Mouse (Mus musculus) embryonic facial prominence, embryonic 14.5 days (tissue): Measurements from ENCODE around the gene Pfdn2. TPM values are rescaled to one million over a fixed set of nuclear protein-coding genes. Genes with fewer than 3 reads are reported as not detected.
A peak's percentile ranks its signal among the peaks of the same experiment; 100 is the strongest.

Experiments used
- ATAC-seq: fragments of 200-750 bp; cut with Nextera tagmentation; 2 replicates; pipeline ENCODE4 v1.8.0; 2017; ENCODE audit warnings: low read depth, moderate number of reproducible peaks, moderate TSS enrichment
- DNase-seq: peaks from one replicate; pipeline ENCODE4 v3.0.0-alpha.2; 2015; ENCODE audit warnings: low spot score
- H3K27ac ChIP-seq: fragments of 300-500 bp; sonication (generic); replicated peaks from 2 replicates; pipeline ENCODE4 v1.5.1; 2014; ENCODE audit warnings: low read depth, mild to moderate bottlenecking, low read length, moderate library complexity
- H3K27me3 ChIP-seq: fragments of 300-500 bp; sonication (generic); replicated peaks from 2 replicates; pipeline ENCODE4 v1.6.1; 2014; ENCODE audit warnings: low read length; ENCODE audit not compliant: control insufficient read depth, insufficient read depth
- H3K36me3 ChIP-seq: fragments of 300-500 bp; sonication (generic); 2 replicates; pipeline ENCODE4 v1.6.1; 2014; ENCODE audit warnings: low read length, mixed read lengths; ENCODE audit not compliant: control insufficient read depth, insufficient read depth
- H3K4me1 ChIP-seq: fragments of 300-500 bp; sonication (generic); 2 replicates; pipeline ENCODE4 v1.6.1; 2014; ENCODE audit warnings: antibody characterized with exemption, low read length; ENCODE audit not compliant: control insufficient read depth, insufficient read depth
- H3K4me2 ChIP-seq: fragments of 300-500 bp; sonication (generic); 2 replicates; pipeline ENCODE4 v1.6.1; 2014; ENCODE audit warnings: low read depth, mild to moderate bottlenecking, low read length, moderate library complexity, mixed read lengths
- H3K4me3 ChIP-seq: fragments of 300-500 bp; sonication (generic); 2 replicates; pipeline ENCODE4 v1.5.1; 2014; ENCODE audit warnings: low read depth, mild to moderate bottlenecking, low read length
- H3K9ac ChIP-seq: fragments of 300-500 bp; sonication (generic); 2 replicates; pipeline ENCODE4 v1.6.1; 2014; ENCODE audit warnings: low read depth, mild to moderate bottlenecking, low read length, moderate library complexity, mixed read lengths
- H3K9me3 ChIP-seq: fragments of 300-500 bp; sonication (generic); 2 replicates; pipeline ENCODE4 v1.6.1; 2016; ENCODE audit warnings: low read length; ENCODE audit not compliant: control insufficient read depth
- WGBS: fragments of 180-500 bp; shearing (Covaris S2); extraction: QIAGEN DNeasy Blood & Tissue Kit; methylation state at CpG from one replicate; pipeline ENCODE4 v1.1.7; 2014; 5-methylcytosine and 5-hydroxymethylcytosine counted together
- polyA plus RNA-seq: library from polyadenylated mRNA; unstranded; fragments of >200 nt; fragmentation: Nextera tagmentation; extraction: Ambion mirVana; gene quantifications from 2 replicates; pipeline ENCODE4 v1.2.1, GENCODE M21; 2014

Gene Pfdn2
- polyA plus RNA-seq, 1 experiment from 2014 or later: 49.1 TPM

DNA sequence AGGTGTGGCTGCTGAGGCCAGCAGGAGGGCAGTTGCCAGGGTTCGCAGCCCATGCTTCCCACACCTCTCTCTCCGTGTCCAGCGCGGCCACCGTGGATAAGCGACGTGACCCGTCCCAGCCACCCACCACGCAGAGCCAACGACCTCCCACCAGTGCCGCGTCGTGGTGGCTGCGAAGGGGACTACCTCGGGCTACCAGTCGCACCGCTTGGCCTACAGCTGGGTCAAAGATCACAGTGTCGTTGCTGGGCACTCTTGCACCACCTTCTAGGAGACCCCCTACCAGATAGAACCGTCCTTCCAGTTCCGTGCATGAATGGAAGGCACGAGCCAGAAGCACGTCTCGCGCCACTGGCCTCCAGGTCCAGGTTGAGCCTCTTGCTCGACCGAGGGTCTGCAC is 14.8 kb downstream of the Pfdn2 start:
- ATAC-seq: peak; percentile 23
- H3K4me1 ChIP-seq: 0 out of 2 replicates have a peak, but pooled peaks cover 3% of the 10 kb centered on the region
- peak overlapping the region; percentile 64 for H3K4me2 ChIP-seq
- 10% methylated on average over 7 of the region's 26 CpGs for WGBS
- no peaks in the 10 kb centered on the region for H3K27me3 ChIP-seq
- peak overlapping the region; percentile 46 for H3K4me3 ChIP-seq
- 0 out of 2 replicates have a peak, but pooled peaks cover 3% of the 10 kb centered on the region for H3K9me3 ChIP-seq
- no peak for DNase-seq
- peak overlapping the region; percentile 61 for H3K9ac ChIP-seq
- H3K36me3 ChIP-seq: peaks cover 12% of the 10 kb centered on the region
- H3K27ac ChIP-seq: no peak overlapping the region

DNA sequence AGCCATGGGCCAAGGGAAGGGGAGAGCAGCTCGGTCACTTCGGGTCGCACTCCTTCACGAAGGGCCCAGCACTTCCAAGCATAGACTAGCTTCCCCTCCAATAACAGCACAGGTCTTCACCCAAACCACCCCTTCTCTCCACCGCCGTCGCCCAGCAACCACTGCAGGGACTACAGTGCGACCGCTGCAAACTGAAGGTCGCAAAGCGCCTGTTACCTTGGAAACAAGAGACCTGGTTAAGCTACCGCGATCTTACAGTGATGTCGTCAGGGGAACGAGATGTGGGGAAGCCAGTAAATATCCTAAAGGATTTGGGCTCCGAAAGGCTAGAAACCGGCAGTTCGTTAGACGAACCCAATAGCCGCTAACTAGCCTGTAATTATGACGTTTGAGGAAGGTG is 15.2 kb downstream of the Pfdn2 start, which contains the start of gene Klhdc9:
Gene Klhdc9, minus strand, starts transcription at position 143 of the 400 bp plus-strand sequence.
- Histone ChIP-seq H3K36me3 (peaks cover 12% of the 10 kb centered on the region), H3K27me3 (no peaks in the 10 kb centered on the region), H3K9me3 (0 out of 2 replicates have a peak, but pooled peaks cover 3% of the 10 kb centered on the region), H3K9ac (peak within 1 kb of the TSS; percentile 61), H3K27ac (no peak within 1 kb of the TSS; the same call in 1 of the 2 replicates), H3K4me3 (peak within 1 kb of the TSS; percentile 46), H3K4me1 (0 out of 2 replicates have a peak, but pooled peaks cover 3% of the 10 kb centered on the region), H3K4me2 (peak within 1 kb of the TSS; percentile 64)
- 1% methylated on average over 21 of the region's 21 CpGs for WGBS
- peak; percentile 97 for DNase-seq
- ATAC-seq: peak; percentile 97

DNA sequence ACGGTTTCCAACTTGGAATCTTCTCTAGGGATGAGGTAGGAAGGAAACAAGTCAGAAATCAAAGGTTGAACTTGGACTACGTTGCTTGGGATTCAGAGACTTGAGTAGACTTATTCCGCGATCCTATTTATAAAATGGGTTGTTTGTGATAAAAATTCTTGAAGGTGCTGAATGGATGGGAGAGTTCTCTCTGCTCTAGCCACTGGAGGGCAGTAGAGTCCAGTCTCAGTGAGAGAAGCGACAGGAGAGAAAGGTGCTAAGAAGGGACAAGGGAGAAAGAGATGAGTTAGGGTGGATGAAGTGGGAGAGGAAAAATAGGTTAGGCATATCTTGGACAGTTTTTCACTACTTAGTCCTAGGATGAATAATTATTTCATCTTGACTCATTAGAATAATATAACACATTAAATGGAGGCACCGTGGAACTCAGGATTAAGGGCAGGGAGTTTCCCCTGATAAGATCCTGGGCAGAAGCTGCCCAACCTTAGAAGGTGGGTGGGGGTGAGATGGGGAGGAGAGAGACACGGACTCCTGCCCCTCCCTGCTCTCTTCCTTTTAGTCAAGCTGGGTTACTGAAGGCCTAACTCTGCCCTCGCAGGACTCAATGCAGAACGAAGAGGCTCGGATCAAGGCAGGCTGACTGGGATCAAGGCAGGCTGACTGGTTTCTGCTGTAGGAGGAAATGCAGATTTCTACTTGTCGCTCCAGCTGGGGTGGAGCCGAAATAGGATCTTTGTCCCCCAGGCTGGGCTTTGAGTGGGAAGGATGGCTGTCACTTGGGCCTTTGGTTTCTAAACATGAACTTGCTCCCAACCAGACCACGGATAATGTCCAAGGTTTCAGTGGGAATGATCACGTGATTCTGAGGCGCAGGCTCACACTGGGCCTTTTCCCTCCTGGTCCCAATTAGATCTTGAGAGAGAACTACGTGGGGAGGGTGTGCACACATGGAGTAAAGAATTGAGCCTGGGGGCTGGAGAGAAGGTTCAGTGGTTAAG is 15.9 kb downstream of the Pfdn2 start:
- DNase-seq: peak; percentile 86
- H3K27me3 ChIP-seq: no peaks in the 10 kb centered on the region
- peak overlapping the region; percentile 61 for H3K9ac ChIP-seq
- WGBS: 22% methylated on average over 16 of the region's 16 CpGs
- peak overlapping the region; percentile 64 for H3K4me2 ChIP-seq
- peak; percentile 73 for ATAC-seq
- H3K4me1 ChIP-seq: 0 out of 2 replicates have a peak, but pooled peaks cover 3% of the 10 kb centered on the region
- H3K4me3 ChIP-seq: peak overlapping the region; percentile 46
- no peak overlapping the region; the same call in 1 of the 2 replicates for H3K27ac ChIP-seq
- H3K36me3 ChIP-seq: peaks cover 11% of the 10 kb centered on the region
- 0 out of 2 replicates have a peak, but pooled peaks cover 3% of the 10 kb centered on the region for H3K9me3 ChIP-seq

DNA sequence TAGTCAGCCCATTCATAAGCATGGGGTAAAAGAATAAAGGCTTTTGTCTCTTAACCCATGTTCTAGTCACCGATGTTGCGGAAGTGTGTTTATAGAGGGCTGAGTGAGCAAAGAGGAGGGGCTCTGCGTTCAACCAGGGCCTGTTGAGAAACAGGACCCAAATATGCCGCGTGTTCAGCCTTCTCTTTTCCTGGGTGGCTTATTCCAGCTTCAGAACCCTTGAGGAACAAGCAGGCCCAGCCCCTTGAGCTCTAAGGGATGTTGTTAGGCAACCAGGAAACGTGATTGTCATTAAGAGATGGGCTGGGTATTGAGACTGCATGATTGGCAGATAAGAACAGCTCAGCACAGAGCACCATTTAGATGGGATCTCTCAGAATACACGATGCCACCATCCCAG is 20.5 kb downstream of the Pfdn2 start:
- 61% methylated on average over 7 of the region's 7 CpGs for WGBS
- H3K9ac ChIP-seq: no peak overlapping the region

DNA sequence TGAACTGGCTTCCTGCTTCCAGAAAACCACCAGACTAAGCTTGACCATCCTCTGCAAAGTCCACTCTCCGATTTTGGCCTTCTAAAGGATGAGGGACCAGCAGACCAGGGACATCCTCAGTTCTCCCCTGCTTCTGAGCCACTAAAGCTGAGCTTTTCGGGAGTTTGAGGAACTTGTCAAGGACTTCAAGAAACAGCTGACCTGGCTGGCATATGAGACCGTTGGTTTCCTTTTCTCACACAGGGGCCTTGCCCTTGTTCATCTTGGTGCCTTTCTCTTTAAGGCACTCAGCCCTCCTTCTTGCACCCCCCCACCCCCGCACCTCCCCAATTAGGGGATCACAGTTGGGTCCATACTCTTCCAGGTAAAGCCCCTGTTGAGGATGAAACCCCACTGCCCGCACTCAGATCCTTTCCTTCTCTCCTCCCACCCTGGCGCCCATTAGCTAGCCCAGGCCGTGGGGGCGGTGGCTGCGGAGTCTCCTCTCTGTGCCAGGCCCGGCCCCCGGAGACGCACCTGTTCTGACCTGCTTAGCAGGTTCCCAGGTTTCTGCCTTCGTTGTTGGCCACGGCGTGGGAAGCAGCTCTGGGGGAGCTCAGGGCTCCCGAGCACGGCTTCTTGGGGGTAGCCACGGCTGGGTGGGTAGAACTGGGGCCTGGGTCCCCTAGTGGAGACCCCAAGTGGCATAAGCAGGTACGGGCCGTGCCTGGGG is 24.5 kb downstream of the Pfdn2 start, which contains the start of gene Nectin4:
Gene Nectin4, plus strand, starts transcription at position 255 of the 712 bp plus-strand sequence.
- Histone ChIP-seq H3K27ac (0 out of 2 replicates have a peak within 1 kb of the TSS, but pooled peaks have one; percentile 34), H3K9me3 (no peaks in the 10 kb centered on the region), H3K4me3 (peak within 1 kb of the TSS; percentile 16), H3K4me1 (peaks cover 13% of the 10 kb centered on the region), H3K27me3 (no peaks in the 10 kb centered on the region), H3K36me3 (no peaks in the 10 kb centered on the region), H3K9ac (peak within 1 kb of the TSS; percentile 46), H3K4me2 (peak within 1 kb of the TSS; percentile 31)
- WGBS: 27% methylated on average over 18 of the region's 20 CpGs
- ATAC-seq: peak; percentile 80
- DNase-seq: peak; percentile 80

More for the DNA sequence above, 20.5 kb downstream of the Pfdn2 start:
- no peak overlapping the region for H3K4me3 ChIP-seq
- no peak for DNase-seq
- H3K9me3 ChIP-seq: no peaks in the 10 kb centered on the region
- H3K4me1 ChIP-seq: no peaks in the 10 kb centered on the region
- no peaks in the 10 kb centered on the region for H3K27me3 ChIP-seq
- no peak for ATAC-seq
- H3K4me2 ChIP-seq: no peak overlapping the region
- H3K27ac ChIP-seq: no peak overlapping the region
- no peaks in the 10 kb centered on the region for H3K36me3 ChIP-seq

DNA sequence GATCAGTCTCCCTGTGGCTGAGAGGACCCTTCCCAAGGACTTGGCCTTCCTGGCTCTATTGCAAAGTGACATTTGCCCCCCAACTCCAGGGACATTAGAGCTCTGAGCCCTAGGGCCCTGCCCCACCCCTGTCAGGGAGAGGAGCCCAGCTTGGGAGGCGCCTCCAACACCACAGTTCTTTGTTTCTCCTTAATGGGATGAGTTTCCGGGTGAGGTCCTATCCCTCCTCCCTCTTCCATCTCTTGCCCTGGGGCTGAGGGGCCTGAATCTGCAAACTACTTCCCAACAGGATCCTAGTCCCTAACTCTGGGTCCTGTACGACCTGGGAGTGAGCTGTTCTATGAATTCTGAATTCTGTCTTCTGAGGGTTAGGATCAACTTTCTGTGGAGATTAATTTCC is 27.4 kb downstream of the Pfdn2 start:
- no peak for DNase-seq
- Histone ChIP-seq H3K36me3 (no peaks in the 10 kb centered on the region), H3K9me3 (no peaks in the 10 kb centered on the region), H3K9ac (no peak overlapping the region; the same call in 1 of the 2 replicates), H3K4me3 (peak overlapping the region; percentile 16; the same call in 1 of the 2 replicates), H3K27me3 (no peaks in the 10 kb centered on the region), H3K4me1 (peaks cover 13% of the 10 kb centered on the region), H3K27ac (no peak overlapping the region), H3K4me2 (0 out of 2 replicates have a peak overlapping the region, but pooled peaks have one; percentile 6)
- no peak for ATAC-seq
- WGBS: 29% methylated on average over 3 of the region's 3 CpGs

DNA sequence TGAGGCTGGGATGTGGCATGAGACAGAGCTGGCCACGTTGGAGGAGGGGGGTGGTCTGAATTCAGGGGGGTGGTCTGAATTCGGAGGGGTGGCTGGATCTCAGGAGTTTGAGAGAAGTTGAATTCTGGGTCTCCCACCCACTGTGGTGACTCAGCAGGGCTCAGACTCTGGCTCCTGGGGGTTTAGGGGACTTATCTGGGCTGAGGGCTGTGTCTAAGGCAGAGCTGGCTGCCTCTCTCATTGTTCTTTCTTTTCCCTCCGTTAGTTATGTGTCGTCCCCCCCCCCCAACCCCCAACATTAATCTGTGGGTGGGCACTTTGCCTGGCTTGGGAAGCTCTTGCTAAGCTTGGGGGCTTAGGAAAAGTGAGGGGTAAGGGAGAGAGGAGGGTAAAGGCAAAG is 28.5 kb downstream of the Pfdn2 start:
- WGBS: 2% methylated on average over 4 of the region's 4 CpGs
- Histone ChIP-seq H3K4me3 (no peak overlapping the region), H3K9me3 (no peaks in the 10 kb centered on the region), H3K4me1 (peaks cover 13% of the 10 kb centered on the region), H3K27me3 (no peaks in the 10 kb centered on the region), H3K9ac (0 out of 2 replicates have a peak overlapping the region, but pooled peaks have one; percentile 2), H3K4me2 (peak overlapping the region; percentile 31), H3K36me3 (no peaks in the 10 kb centered on the region), H3K27ac (peak overlapping the region; percentile 77)
- peak; percentile 70 for DNase-seq
- ATAC-seq: peak; percentile 37

DNA sequence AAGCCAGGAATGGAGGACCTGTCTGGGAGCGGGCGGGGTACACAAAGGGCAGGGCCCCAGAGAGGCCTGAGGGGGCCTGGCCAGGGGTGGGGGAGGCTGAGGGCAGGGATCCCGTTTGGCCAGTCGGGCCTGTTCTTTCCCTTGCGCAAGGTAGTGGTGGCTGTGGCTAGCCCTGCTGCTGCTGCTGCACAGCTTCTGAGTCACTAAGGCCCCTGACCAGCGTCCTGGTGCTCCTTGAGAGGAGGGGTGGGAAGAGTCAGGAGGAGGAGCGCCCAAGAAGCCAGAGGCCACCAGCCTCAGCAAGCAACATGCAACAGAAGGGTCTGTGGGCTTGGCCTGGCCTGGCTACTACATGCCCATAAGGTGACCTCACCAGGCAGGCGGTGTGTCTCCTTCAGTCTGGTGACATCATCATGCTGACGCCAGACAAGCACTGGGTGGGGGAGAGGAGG is 30.2 kb downstream of the Pfdn2 start:
- WGBS: 47% methylated on average over 9 of the region's 9 CpGs
- ATAC-seq (no peak), DNase-seq (no peak)
- Histone ChIP-seq H3K27ac (no peak overlapping the region; the same call in 1 of the 2 replicates), H3K4me1 (peaks cover 20% of the 10 kb centered on the region), H3K4me2 (no peak overlapping the region), H3K36me3 (no peaks in the 10 kb centered on the region), H3K27me3 (peaks cover 11% of the 10 kb centered on the region), H3K4me3 (no peak overlapping the region), H3K9ac (no peak overlapping the region), H3K9me3 (no peaks in the 10 kb centered on the region)
